Mouse (Mus musculus) telencephalon, adult 2 months (tissue): ENCODE measurements at regions not wholly inside any gene's neighbourhood (a gene's known extent, or its start where the extent isn't known, plus 50 kb on each side); places are given as distances from the start of the nearest gene placed in this dataset.

Source experiments
- DNase-seq: peaks from one replicate; pipeline ENCODE4 v3.0.0-alpha.2; 2011; ENCODE audit warnings: low read depth, low spot score

GRCm38 (mm10) chr2:128470351-128470750 is 120.7 kb upstream of the Spdye4c start:
- no peak for DNase-seq

- no peak for DNase-seq
These were observed 117.6 kb upstream of the Spdye4c start for GRCm38 (mm10) chr2:128473241-128473954.

GRCm38 (mm10) chr2:128473997-128474396 is 117.0 kb upstream of the Spdye4c start:
- DNase-seq = no peak

- DNase-seq = no peak
These were observed 113.8 kb upstream of the Spdye4c start for GRCm38 (mm10) chr2:128477242-128477641.

- no peak for DNase-seq
These were observed 99.7 kb upstream of the Spdye4c start for GRCm38 (mm10) chr2:128491217-128491877.

- DNase-seq = no peak
These were observed 97.1 kb upstream of the Spdye4c start for GRCm38 (mm10) chr2:128493871-128494270.

GRCm38 (mm10) chr2:128497891-128498290 is 93.1 kb upstream of the Spdye4c start:
- DNase-seq = no peak

GRCm38 (mm10) chr2:128498611-128499010 is 92.4 kb upstream of the Spdye4c start:
- DNase-seq = peak; percentile 24

- DNase-seq = no peak
These were observed 91.3 kb upstream of the Spdye4c start for GRCm38 (mm10) chr2:128499575-128500184.

GRCm38 (mm10) chr2:128502676-128503075 is 88.3 kb upstream of the Spdye4c start:
- no peak for DNase-seq

GRCm38 (mm10) chr2:128503136-128503935 is 87.7 kb upstream of the Spdye4c start:
- no peak for DNase-seq

- DNase-seq = no peak
These were observed 83.3 kb upstream of the Spdye4c start for GRCm38 (mm10) chr2:128507591-128508243.

- no peak for DNase-seq
These were observed 82.8 kb upstream of the Spdye4c start for GRCm38 (mm10) chr2:128508244-128508605.

GRCm38 (mm10) chr2:128511291-128511690 is 79.7 kb upstream of the Spdye4c start:
- no peak for DNase-seq

- DNase-seq = no peak
These were observed 78.2 kb upstream of the Spdye4c start for GRCm38 (mm10) chr2:128512852-128513251.

GRCm38 (mm10) chr2:128514463-128515290 is 76.3 kb upstream of the Spdye4c start:
- no peak for DNase-seq

GRCm38 (mm10) chr2:128515701-128516100 is 75.3 kb upstream of the Spdye4c start:
- DNase-seq = no peak

- DNase-seq = no peak
These were observed 74.3 kb upstream of the Spdye4c start for GRCm38 (mm10) chr2:128516694-128517093.

GRCm38 (mm10) chr2:128518142-128518541 is 72.9 kb upstream of the Spdye4c start:
- DNase-seq = no peak

- no peak for DNase-seq
These were observed 69.1 kb upstream of the Spdye4c start for GRCm38 (mm10) chr2:128521701-128522443.
